Mouse (Mus musculus) MEL (cell line): ENCODE measurements around the gene Aldh1a7. TPM values are rescaled to one million over a fixed set of nuclear protein-coding genes. Genes with fewer than 3 reads are reported as not detected.

ENCODE experiments used
- DNase-seq: peaks from one replicate; pipeline ENCODE4 v3.0.0; 2011; ENCODE audit warnings: low read depth, low spot score
- H3K27ac ChIP-seq: 2 replicates; pipeline ENCODE4 v1.5.1; 2012; ENCODE audit warnings: low read depth, mild to moderate bottlenecking, control low read depth, low read length, moderate library complexity; ENCODE audit not compliant: control insufficient read depth
- H3K27me3 ChIP-seq, 2 experiments: fragments of 150-350 bp in 1 of 2; sonication (generic) in 1 of 2; 2 replicates each; pipeline ENCODE4 v1.6.1; 2012; ENCODE audit warnings: low read length in 2 of 2, mild to moderate bottlenecking in 2 of 2, improper control_type of control experiment in 1 of 2, moderate library complexity in 1 of 2; ENCODE audit not compliant: insufficient read depth in 2 of 2, control insufficient read depth in 1 of 2
- H3K36me3 ChIP-seq, 2 experiments: 2 replicates each; pipeline ENCODE4 v1.6.1; 2012 to 2014; ENCODE audit warnings: low read length in 2 of 2, improper control_type of control experiment in 1 of 2, inconsistent platforms in 1 of 2, mild to moderate bottlenecking in 1 of 2; ENCODE audit not compliant: insufficient read depth in 2 of 2, control insufficient read depth in 1 of 2
- H3K4me1 ChIP-seq, 2 experiments: fragments of 150-350 bp in 1 of 2; sonication (generic) in 1 of 2; 2 replicates each; pipeline ENCODE4 v1.6.1; 2012; ENCODE audit warnings: low read length in 2 of 2, improper control_type of control experiment in 1 of 2, mild to moderate bottlenecking in 1 of 2; ENCODE audit not compliant: insufficient read depth in 2 of 2, control insufficient read depth in 1 of 2
- H3K4me3 ChIP-seq, 2 experiments: fragments of 150-350 bp in 1 of 2; sonication (generic) in 1 of 2; 2 replicates each; pipeline ENCODE4 v1.5.1; 2012; ENCODE audit warnings: low read depth in 2 of 2, low read length in 2 of 2, mild to moderate bottlenecking in 2 of 2, moderate library complexity in 2 of 2, control low read depth in 1 of 2, improper control_type of control experiment in 1 of 2; ENCODE audit not compliant: control insufficient read depth in 1 of 2, insufficient read depth in 1 of 2
- H3K79me2 ChIP-seq: 2 replicates; pipeline ENCODE4 v1.6.1; 2012; ENCODE audit warnings: mild to moderate bottlenecking, low read length, moderate library complexity; ENCODE audit not compliant: control insufficient read depth, poor library complexity, insufficient read depth
- H3K9ac ChIP-seq: 2 replicates; pipeline ENCODE4 v1.6.1; 2012; ENCODE audit warnings: low read depth, mild to moderate bottlenecking, control low read depth, low read length, moderate library complexity; ENCODE audit not compliant: control insufficient read depth, poor library complexity, severe bottlenecking
- H3K9me3 ChIP-seq: fragments of 150-350 bp; sonication (generic); replicated peaks from 2 replicates; pipeline ENCODE4 v1.6.1; 2012; ENCODE audit warnings: mild to moderate bottlenecking, low read length, improper control_type of control experiment, moderate library complexity; ENCODE audit not compliant: insufficient read depth
- BHLHE40 ChIP-seq: IDR thresholded peaks from 2 replicates; pipeline ENCODE4 v1.6.1; 2012; ENCODE audit warnings: low read depth, mild to moderate bottlenecking, inconsistent platforms, low read length, improper control_type of control experiment, borderline replicate concordance
- CHD1 ChIP-seq: IDR thresholded peaks from 2 replicates; pipeline ENCODE4 v1.6.1; 2012; ENCODE audit warnings: low read depth, mild to moderate bottlenecking, inconsistent platforms, low read length, improper control_type of control experiment
- CHD2 ChIP-seq: IDR thresholded peaks from 2 replicates; pipeline ENCODE4 v1.6.1; 2011; ENCODE audit warnings: low read length, improper control_type of control experiment
- E2F4 ChIP-seq: IDR thresholded peaks from 2 replicates; pipeline ENCODE4 v1.6.1; 2011; ENCODE audit warnings: low read depth, low read length, improper control_type of control experiment, borderline replicate concordance
- ELF1 ChIP-seq: IDR thresholded peaks from 2 replicates; pipeline ENCODE4 v1.6.1; 2014; ENCODE audit warnings: low read depth, mild to moderate bottlenecking, inconsistent platforms, low read length, improper control_type of control experiment, moderate library complexity
- EP300 ChIP-seq, 2 experiments: IDR thresholded peaks; 2 replicates each; pipeline ENCODE4 v1.6.1; 2011; ENCODE audit warnings: improper control_type of control experiment in 2 of 2, low read length in 2 of 2, low read depth in 1 of 2, mild to moderate bottlenecking in 1 of 2
- GABPA ChIP-seq: IDR thresholded peaks from 2 replicates; pipeline ENCODE4 v1.6.1; 2012; ENCODE audit warnings: low read depth, mild to moderate bottlenecking, inconsistent platforms, low read length, improper control_type of control experiment, moderate library complexity
- GATA1 ChIP-seq: IDR thresholded peaks from 2 replicates; pipeline ENCODE4 v1.6.1; 2011; ENCODE audit warnings: low read depth, low read length, improper control_type of control experiment
- HCFC1 ChIP-seq: IDR thresholded peaks from 2 replicates; pipeline ENCODE4 v1.6.1; 2012; ENCODE audit warnings: low read depth, mild to moderate bottlenecking, inconsistent platforms, low read length, improper control_type of control experiment, moderate library complexity
- JUND ChIP-seq: IDR thresholded peaks from 2 replicates; pipeline ENCODE4 v1.6.1; 2011; ENCODE audit warnings: low read depth, mild to moderate bottlenecking, improper control_type of control experiment, low read length
- MAFK ChIP-seq: IDR thresholded peaks from 2 replicates; pipeline ENCODE4 v1.6.1; 2011; ENCODE audit warnings: low read depth, mild to moderate bottlenecking, low read length, improper control_type of control experiment, borderline replicate concordance
- MAX ChIP-seq: IDR thresholded peaks from 2 replicates; pipeline ENCODE4 v1.6.1; 2011; ENCODE audit warnings: low read length, improper control_type of control experiment
- MXI1 ChIP-seq: IDR thresholded peaks from 2 replicates; pipeline ENCODE4 v1.6.1; 2011; ENCODE audit warnings: mild to moderate bottlenecking, low read depth, low read length, improper control_type of control experiment
- NRF1 ChIP-seq: IDR thresholded peaks from 2 replicates; pipeline ENCODE4 v1.6.1; 2014; ENCODE audit warnings: low read depth, mild to moderate bottlenecking, inconsistent platforms, low read length, improper control_type of control experiment, moderate library complexity; ENCODE audit not compliant: poor library complexity, insufficient read depth, severe bottlenecking
- POLR2A ChIP-seq, 2 experiments: IDR thresholded peaks; 2 replicates each; pipeline ENCODE4 v1.6.1; 2011 to 2012; ENCODE audit warnings: low read length in 2 of 2, mild to moderate bottlenecking in 2 of 2, control low read depth in 1 of 2, improper control_type of control experiment in 1 of 2, low read depth in 1 of 2, moderate library complexity in 1 of 2; ENCODE audit not compliant: control insufficient read depth in 1 of 2, insufficient read depth in 1 of 2, poor library complexity in 1 of 2
- POLR2AphosphoS2 ChIP-seq: IDR thresholded peaks from 2 replicates; pipeline ENCODE4 v1.6.1; 2011; ENCODE audit warnings: low read length, improper control_type of control experiment
- POLR2AphosphoS5 ChIP-seq: IDR thresholded peaks from 2 replicates; pipeline ENCODE4 v1.6.1; 2012; ENCODE audit warnings: low read depth, borderline replicate concordance, mild to moderate bottlenecking, inconsistent platforms, low read length, moderate library complexity, mixed read lengths
- RAD21 ChIP-seq: IDR thresholded peaks from 2 replicates; pipeline ENCODE4 v1.6.1; 2011; ENCODE audit warnings: mild to moderate bottlenecking, low read depth, low read length, improper control_type of control experiment
- SIN3A ChIP-seq: IDR thresholded peaks from 2 replicates; pipeline ENCODE4 v1.6.1; 2012; ENCODE audit warnings: low read length, improper control_type of control experiment, inconsistent platforms
- SMC3 ChIP-seq: IDR thresholded peaks from 2 replicates; pipeline ENCODE4 v1.6.1; 2011; ENCODE audit warnings: low read depth, low read length, improper control_type of control experiment
- TBP ChIP-seq: IDR thresholded peaks from 2 replicates; pipeline ENCODE4 v1.8.0; 2011; ENCODE audit warnings: low read depth, low read length, improper control_type of control experiment
- USF1 ChIP-seq: IDR thresholded peaks from 2 replicates; pipeline ENCODE4 v1.6.1; 2014; ENCODE audit warnings: low read depth, mild to moderate bottlenecking, inconsistent platforms, low read length, improper control_type of control experiment, moderate library complexity
- USF2 ChIP-seq, 2 experiments: IDR thresholded peaks; 2 replicates each; pipeline ENCODE4 v1.6.1; 2011 to 2012; ENCODE audit warnings: improper control_type of control experiment in 2 of 2, low read length in 2 of 2, borderline replicate concordance in 1 of 2, inconsistent platforms in 1 of 2, low read depth in 1 of 2, mild to moderate bottlenecking in 1 of 2; ENCODE audit not compliant: insufficient read depth in 1 of 2
- ZMIZ1 ChIP-seq: IDR thresholded peaks from 2 replicates; pipeline ENCODE4 v1.6.1; 2012; ENCODE audit warnings: low read depth, mild to moderate bottlenecking, inconsistent platforms, low read length, improper control_type of control experiment, moderate library complexity
- ZNF384 ChIP-seq: IDR thresholded peaks from 2 replicates; pipeline ENCODE4 v1.6.1; 2012; ENCODE audit warnings: low read depth, mild to moderate bottlenecking, inconsistent platforms, low read length, improper control_type of control experiment
- polyA plus RNA-seq, 2 experiments: library from polyadenylated mRNA; stranded (reverse) in 1 of 2; unstranded in 1 of 2; fragments of >175 nt in 1 of 2; fragments of >200 nt in 1 of 2; gene quantifications; 2 replicates each; pipeline versions ENCODE4 v1.2.1 to v1.2.4; 2012; ENCODE audit warnings: low replicate concordance in 2 of 2, low read depth in 1 of 2; ENCODE audit not compliant: insufficient read length in 2 of 2, insufficient read depth in 1 of 2, missing spikeins in 1 of 2
- total RNA-seq: library from RNA; depleted of rRNA; stranded (reverse); fragments of 300-350 nt; gene quantifications from 2 replicates; pipeline ENCODE4 v1.2.3, GENCODE M21; 2012

Gene Aldh1a7
- total and polyA plus RNA-seq, 3 experiments = 0.03 TPM; not detected in 2

DNA sequence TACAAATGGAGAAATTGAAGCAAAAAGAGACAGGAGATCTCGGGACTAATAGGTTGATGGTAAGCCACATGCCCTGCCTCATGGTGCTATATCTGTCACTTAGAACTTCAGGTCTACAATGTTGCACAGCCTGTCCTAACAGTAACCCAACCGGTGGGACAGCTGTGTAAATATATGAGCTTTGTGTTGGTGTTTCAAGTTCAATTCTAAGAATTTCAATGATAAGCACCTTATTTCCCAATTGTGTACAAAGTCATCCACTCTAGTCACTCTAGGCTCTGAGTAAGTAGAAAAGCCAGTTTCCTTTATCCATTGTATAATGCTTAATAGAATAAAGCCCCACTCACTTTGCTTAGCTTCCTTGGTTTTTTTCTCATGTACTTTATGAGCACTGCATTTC is 4.4 kb downstream of the Aldh1a7 start:
- H3K9ac ChIP-seq = no peak overlapping the region
- no peak overlapping the region for H3K27ac ChIP-seq
- no peaks in the 10 kb centered on the region for H3K4me1 ChIP-seq
- TF ChIP-seq MXI1 (no peak), E2F4 (no peak), MAX (no peak), POLR2A (IDR thresholded peaks at IDR 0.05; ENCODE audit: control insufficient read depth in 1 of 2, insufficient read depth in 1 of 2, low read depth in 1 of 2, low read length in 2 of 2, poor library complexity in 1 of 2) (no peak), SIN3A (no peak), ZNF384 (no peak), ZMIZ1 (no peak)
- H3K79me2 ChIP-seq = no peaks in the 10 kb centered on the region
- no peaks in the 10 kb centered on the region for H3K36me3 ChIP-seq
- DNase-seq = no peak
- no peak overlapping the region for H3K4me3 ChIP-seq
- no peaks in the 10 kb centered on the region for H3K9me3 ChIP-seq
- no peaks in the 10 kb centered on the region for H3K27me3 ChIP-seq

DNA sequence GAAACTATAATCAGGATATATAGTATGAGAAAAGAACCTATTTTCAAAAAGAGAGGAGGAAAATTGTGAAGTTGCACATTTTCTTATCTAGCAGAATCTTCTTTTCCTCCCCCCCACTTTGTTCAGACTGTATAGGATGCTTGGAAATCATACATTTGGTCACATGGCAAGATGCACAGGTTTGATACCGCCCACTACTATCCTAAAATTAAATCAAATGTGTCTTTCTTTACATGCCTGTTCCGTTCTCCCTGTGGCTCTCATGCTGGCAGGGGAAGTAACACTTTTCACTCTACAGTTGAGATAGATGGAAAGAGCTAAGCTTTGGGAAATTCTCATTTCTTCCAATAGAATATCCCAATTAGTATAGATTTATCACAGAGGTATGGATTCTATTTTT is 7.1 kb downstream of the Aldh1a7 start:
- Histone ChIP-seq H3K9me3 (no peaks in the 10 kb centered on the region), H3K79me2 (no peaks in the 10 kb centered on the region), H3K4me1 (no peaks in the 10 kb centered on the region), H3K4me3 (no peak overlapping the region), H3K9ac (no peak overlapping the region), H3K27ac (no peak overlapping the region), H3K36me3 (no peaks in the 10 kb centered on the region), H3K27me3 (no peaks in the 10 kb centered on the region)
- TF ChIP-seq CHD1 = no peak
- TF ChIP-seq HCFC1 = no peak
- TF ChIP-seq EP300 (IDR thresholded peaks at IDR 0.05; ENCODE audit: low read depth in 1 of 2, low read length in 2 of 2) = no peak
- no peak for TF ChIP-seq GATA1
- no peak for TF ChIP-seq JUND
- no peak for TF ChIP-seq SIN3A
- DNase-seq = no peak

DNA sequence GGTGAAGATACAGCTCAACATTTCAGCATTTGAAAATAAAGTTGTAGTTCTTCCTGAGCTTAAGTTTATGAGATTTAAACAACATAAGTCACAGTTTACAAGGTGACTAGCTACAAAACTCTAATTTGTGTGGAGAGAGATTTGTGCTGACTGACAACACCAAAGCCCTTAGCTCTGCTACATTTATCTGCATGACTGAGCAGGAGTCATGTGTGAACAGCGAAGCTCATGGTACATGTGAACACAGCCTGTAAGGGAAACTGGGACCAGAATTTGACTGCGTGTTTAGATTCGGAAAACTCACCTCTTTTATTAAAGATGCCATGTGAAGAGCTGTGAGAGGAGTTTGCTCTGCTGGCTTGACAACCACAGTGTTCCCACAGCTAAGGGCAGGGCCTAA is 11.7 kb downstream of the Aldh1a7 start:
- TF ChIP-seq USF1 = no peak
- no peak for TF ChIP-seq HCFC1
- no peak for TF ChIP-seq RAD21
- TF ChIP-seq POLR2A (IDR thresholded peaks at IDR 0.05; ENCODE audit: control insufficient read depth in 1 of 2, insufficient read depth in 1 of 2, low read depth in 1 of 2, low read length in 2 of 2, poor library complexity in 1 of 2) = no peak
- no peak for TF ChIP-seq GABPA
- TF ChIP-seq TBP = no peak
- TF ChIP-seq NRF1 = no peak
- no peak for TF ChIP-seq POLR2AphosphoS2
- no peak for TF ChIP-seq ZMIZ1
- TF ChIP-seq BHLHE40 = no peak
- no peak for TF ChIP-seq SMC3
- no peak for TF ChIP-seq POLR2AphosphoS5
- TF ChIP-seq ELF1 = no peak
- TF ChIP-seq CHD2 = no peak
- TF ChIP-seq E2F4 = no peak
- TF ChIP-seq MAFK = no peak
- TF ChIP-seq MXI1 = no peak
- no peak for TF ChIP-seq USF2 (IDR thresholded peaks at IDR 0.05; ENCODE audit: borderline replicate concordance in 1 of 2, insufficient read depth in 1 of 2, low read depth in 1 of 2, low read length in 2 of 2)
- no peak overlapping the region for H3K27ac ChIP-seq
- H3K4me1 ChIP-seq = no peaks in the 10 kb centered on the region
- no peaks in the 10 kb centered on the region for H3K79me2 ChIP-seq
- H3K9ac ChIP-seq = no peak overlapping the region
- H3K4me3 ChIP-seq = no peak overlapping the region
- H3K9me3 ChIP-seq = no peaks in the 10 kb centered on the region
- H3K27me3 ChIP-seq = no peaks in the 10 kb centered on the region
- H3K36me3 ChIP-seq = no peaks in the 10 kb centered on the region
- DNase-seq = no peak
